Mouse (Mus musculus) kidney, postnatal 0 days (tissue): ENCODE measurements at regions not wholly inside any gene's neighbourhood (a gene's known extent, or its start where the extent isn't known, plus 50 kb on each side); places are given as distances from the start of the nearest gene placed in this dataset.
A peak's percentile ranks its signal among the peaks of the same experiment; 100 is the strongest.

Experiments
- ATAC-seq: fragments of 200-750 bp; cut with Nextera tagmentation; replicated peaks from 2 replicates; pipeline ENCODE4 v1.8.0; 2017; ENCODE audit warnings: low read depth, moderate number of reproducible peaks, moderate TSS enrichment, moderate library complexity; ENCODE audit not compliant: low FRiP score
- DNase-seq: peaks from one replicate; pipeline ENCODE4 v3.0.0-alpha.2; 2016; ENCODE audit warnings: low spot score
- H3K27ac ChIP-seq: fragments of 300-500 bp; sonication (generic); 2 replicates; pipeline ENCODE4 v1.5.1; 2014; ENCODE audit warnings: mild to moderate bottlenecking
- H3K27me3 ChIP-seq: fragments of 300-500 bp; sonication (generic); 2 replicates; pipeline ENCODE4 v1.6.1; 2014; ENCODE audit warnings: low read length, mixed read lengths; ENCODE audit not compliant: insufficient read depth
- H3K36me3 ChIP-seq: fragments of 300-500 bp; sonication (generic); 2 replicates; pipeline ENCODE4 v1.6.1; 2014; ENCODE audit warnings: low read length, mixed read lengths; ENCODE audit not compliant: insufficient read depth
- H3K4me1 ChIP-seq: fragments of 300-500 bp; sonication (generic); replicated peaks from 2 replicates; pipeline ENCODE4 v1.6.1; 2014; ENCODE audit warnings: antibody characterized with exemption, low read length, mixed read lengths; ENCODE audit not compliant: insufficient read depth
- H3K4me2 ChIP-seq: fragments of 300-500 bp; sonication (generic); 2 replicates; pipeline ENCODE4 v1.6.1; 2014; ENCODE audit warnings: mild to moderate bottlenecking, low read length, moderate library complexity, mixed read lengths
- H3K4me3 ChIP-seq: fragments of 300-500 bp; sonication (generic); replicated peaks from 2 replicates; pipeline ENCODE4 v1.5.1; 2014; ENCODE audit warnings: low read depth, low read length
- H3K9ac ChIP-seq: fragments of 300-500 bp; sonication (generic); 2 replicates; pipeline ENCODE4 v1.6.1; 2014; ENCODE audit warnings: low read depth, low read length
- H3K9me3 ChIP-seq: fragments of 300-500 bp; sonication (generic); replicated peaks from 2 replicates; pipeline ENCODE4 v1.6.1; 2016; ENCODE audit warnings: low read length, inconsistent platforms, mixed read lengths
- CTCF ChIP-seq: IDR thresholded peaks from 2 replicates; pipeline ENCODE4 v1.5.1; 2016; ENCODE audit warnings: antibody characterized with exemption, low read depth, mild to moderate bottlenecking, moderate library complexity
- WGBS: fragments of 180-500 bp; shearing (Covaris S2); extraction: QIAGEN DNeasy Blood & Tissue Kit; methylation state at CpG from one replicate; pipeline ENCODE4 v1.1.7; 2014; 5-methylcytosine and 5-hydroxymethylcytosine counted together

DNA sequence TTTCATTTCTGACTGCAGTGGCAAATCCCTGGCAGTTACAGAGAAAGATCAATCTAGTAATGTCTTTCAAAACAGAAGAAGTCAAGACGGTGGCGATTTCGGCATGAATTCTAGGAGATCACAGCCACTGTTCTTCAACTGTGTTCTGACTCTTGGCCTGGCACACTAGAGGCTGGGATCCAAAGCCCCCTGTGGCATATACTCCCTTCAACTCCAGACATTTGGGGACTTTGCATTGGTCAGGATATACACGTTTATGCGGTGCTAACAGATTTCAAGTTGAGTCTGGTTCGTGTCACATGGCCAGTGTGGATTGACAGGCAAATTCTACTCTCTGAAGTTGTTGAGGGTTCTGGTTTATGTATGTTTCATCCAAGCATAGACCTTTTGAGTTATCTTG lies 130.3 kb downstream of the Kdr start:
- Histone ChIP-seq H3K4me3 (no peak overlapping the region), H3K4me2 (no peak overlapping the region), H3K9me3 (no peaks in the 10 kb centered on the region), H3K27me3 (no peaks in the 10 kb centered on the region), H3K9ac (no peak overlapping the region), H3K36me3 (no peaks in the 10 kb centered on the region), H3K4me1 (no peaks in the 10 kb centered on the region), H3K27ac (no peak overlapping the region)
- no peak for TF ChIP-seq CTCF
- DNase-seq (no peak), ATAC-seq (no peak)
- WGBS = 91% methylated on average over 6 of the region's 6 CpGs

DNA sequence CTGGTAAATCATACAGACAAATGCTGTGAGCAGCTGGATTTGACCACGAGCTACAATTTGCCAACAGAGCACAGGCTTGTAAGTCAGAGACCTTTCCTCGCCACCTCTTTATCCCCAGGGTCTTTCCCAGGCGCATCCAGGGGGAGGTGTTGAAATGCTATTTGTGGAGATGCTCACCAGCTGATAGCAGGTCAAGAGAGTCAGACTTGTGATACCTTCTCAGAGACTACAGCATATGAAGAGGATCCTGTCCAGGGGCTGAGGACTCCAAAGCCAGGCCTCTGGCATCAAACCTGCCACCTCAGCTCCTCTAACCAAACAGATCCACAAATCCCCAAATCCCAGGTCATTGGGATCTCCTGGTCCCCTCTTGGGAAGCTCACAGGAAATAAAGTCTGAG lies 130.9 kb downstream of the Kdr start:
- Histone ChIP-seq H3K4me1 (no peaks in the 10 kb centered on the region), H3K4me3 (no peak overlapping the region), H3K9ac (no peak overlapping the region), H3K36me3 (no peaks in the 10 kb centered on the region), H3K9me3 (no peaks in the 10 kb centered on the region), H3K4me2 (no peak overlapping the region), H3K27me3 (no peaks in the 10 kb centered on the region), H3K27ac (no peak overlapping the region)
- DNase-seq (no peak), ATAC-seq (no peak)
- TF ChIP-seq CTCF = no peak
- WGBS = 82% methylated on average over 3 of the region's 3 CpGs

DNA sequence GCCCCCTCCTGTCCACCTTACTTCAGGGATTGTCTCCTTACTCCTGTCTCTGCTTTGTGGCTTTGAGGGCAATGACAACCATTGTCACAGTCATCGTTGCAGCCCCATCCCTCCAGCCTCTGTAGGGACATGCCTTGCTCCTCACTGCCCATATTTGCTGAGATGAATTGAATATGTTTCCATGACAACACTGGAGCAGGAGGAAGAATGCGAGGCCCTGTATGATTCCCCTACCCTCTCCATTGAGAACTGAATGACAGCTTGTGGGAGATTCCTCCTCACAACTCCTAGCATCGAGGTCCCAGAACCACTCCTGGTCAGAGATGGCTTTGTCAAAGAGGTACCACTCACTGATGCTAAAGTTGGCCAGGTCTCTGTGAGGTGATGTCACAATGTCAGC lies 132.2 kb downstream of the Kdr start:
- WGBS = 72% methylated on average over 3 of the region's 3 CpGs
- H3K27me3 ChIP-seq = no peaks in the 10 kb centered on the region

DNA sequence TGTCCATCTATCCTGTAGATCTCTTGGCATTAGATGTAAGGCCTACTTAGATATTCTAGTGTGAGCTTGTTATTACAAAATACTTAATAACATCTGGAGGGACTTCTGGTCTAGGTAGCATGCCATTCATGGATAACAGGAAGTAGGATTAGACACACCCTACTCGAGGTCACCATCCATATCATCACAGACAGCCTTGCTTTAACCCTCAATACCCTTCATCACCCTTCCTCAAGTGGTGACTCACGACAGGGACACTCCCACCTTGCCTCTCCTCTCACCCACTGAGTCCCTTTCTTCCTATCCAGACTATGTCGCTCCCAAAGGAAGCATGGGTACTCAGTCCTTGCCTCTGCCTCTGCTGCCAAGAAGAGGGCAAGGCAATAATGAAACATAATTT lies 134.5 kb downstream of the Kdr start:
- no peak overlapping the region for H3K9ac ChIP-seq
- H3K9me3 ChIP-seq = no peaks in the 10 kb centered on the region
- no peak overlapping the region for H3K4me3 ChIP-seq
- no peak for ATAC-seq
- DNase-seq = no peak
- H3K4me2 ChIP-seq = no peak overlapping the region
- no peak for TF ChIP-seq CTCF
- H3K4me1 ChIP-seq = no peaks in the 10 kb centered on the region
- no peaks in the 10 kb centered on the region for H3K36me3 ChIP-seq
- no peak overlapping the region for H3K27ac ChIP-seq
- 69% methylated on average over 3 of the region's 3 CpGs for WGBS
- no peaks in the 10 kb centered on the region for H3K27me3 ChIP-seq

More for the DNA sequence above, 132.2 kb downstream of the Kdr start:
- H3K4me1 ChIP-seq = no peaks in the 10 kb centered on the region
- no peaks in the 10 kb centered on the region for H3K9me3 ChIP-seq
- no peak overlapping the region for H3K4me3 ChIP-seq
- ATAC-seq (no peak), DNase-seq (no peak)
- no peak for TF ChIP-seq CTCF
- H3K4me2 ChIP-seq = no peak overlapping the region
- no peak overlapping the region for H3K9ac ChIP-seq
- H3K36me3 ChIP-seq = no peaks in the 10 kb centered on the region
- no peak overlapping the region for H3K27ac ChIP-seq

DNA sequence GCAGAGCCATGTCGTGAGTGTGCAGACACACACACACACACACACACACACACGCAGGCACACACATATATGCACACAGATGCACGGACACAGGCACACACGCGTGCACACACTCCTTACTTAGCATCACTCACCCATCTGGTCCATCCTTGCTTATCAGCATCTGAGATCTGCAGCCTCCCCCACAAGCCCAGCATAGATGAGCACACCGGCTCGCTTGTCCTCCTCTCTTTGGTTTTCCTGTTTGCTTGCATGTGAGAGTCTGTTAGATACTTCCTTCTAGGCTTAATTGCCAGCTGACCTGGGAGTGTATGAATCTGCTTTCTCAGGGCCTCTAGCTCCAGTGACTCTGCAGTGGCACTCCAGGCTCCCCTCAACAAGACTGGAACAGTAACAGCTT lies 137.8 kb downstream of the Kdr start:
- DNase-seq (no peak), ATAC-seq (no peak)
- Histone ChIP-seq H3K9ac (no peak overlapping the region), H3K9me3 (no peaks in the 10 kb centered on the region), H3K4me1 (no peaks in the 10 kb centered on the region), H3K27me3 (no peaks in the 10 kb centered on the region), H3K4me3 (no peak overlapping the region), H3K27ac (no peak overlapping the region), H3K4me2 (no peak overlapping the region), H3K36me3 (no peaks in the 10 kb centered on the region)
- TF ChIP-seq CTCF = no peak
- 77% methylated on average over 7 of the region's 7 CpGs for WGBS

DNA sequence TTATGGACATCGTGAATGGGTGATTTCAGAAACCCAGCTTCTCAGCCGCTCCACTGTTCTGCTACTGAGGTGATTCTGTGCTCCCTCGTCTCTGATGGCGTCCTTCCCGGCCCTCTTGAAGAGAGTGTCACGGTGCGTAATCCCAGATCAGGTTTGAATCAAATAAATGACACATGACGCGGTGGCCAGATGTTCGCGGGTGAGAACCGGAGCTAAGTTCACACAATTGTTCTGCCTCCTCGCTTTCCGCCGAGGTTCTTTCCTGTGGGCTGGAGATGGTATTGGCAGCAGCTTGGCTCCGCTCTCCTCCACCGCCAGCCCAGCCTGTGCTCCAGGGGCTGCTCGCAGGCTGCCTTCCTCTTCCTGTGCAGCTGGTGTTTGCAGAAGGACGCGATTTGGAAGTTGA lies 142.7 kb downstream of the Kdr start:
- Histone ChIP-seq H3K4me2 (peak overlapping the region; percentile 52), H3K9me3 (no peaks in the 10 kb centered on the region), H3K9ac (no peak overlapping the region), H3K27me3 (no peaks in the 10 kb centered on the region), H3K4me3 (peak overlapping the region; percentile 24), H3K27ac (peak overlapping the region; percentile 68; the same call in 1 of the 2 replicates), H3K4me1 (no peaks in the 10 kb centered on the region), H3K36me3 (no peaks in the 10 kb centered on the region)
- 17% methylated on average over 20 of the region's 20 CpGs for WGBS
- peak; percentile 78 for DNase-seq
- ATAC-seq = 0 out of 2 replicates have a peak, but pooled peaks have one; percentile 57
- TF ChIP-seq CTCF = 0 out of 2 replicates have a peak, but pooled peaks have one; percentile 4
